Mouse (Mus musculus) cerebellum, adult 2 months (tissue): ENCODE results near the gene Pla2g4c. TPM values are rescaled to one million over a fixed set of nuclear protein-coding genes. Genes with fewer than 3 reads are reported as not detected.
"Not testable (repeated sequence)": the region's sequence is repeated elsewhere in the genome, so short reads cannot be mapped to it uniquely, and the experiment has no call there.

Source experiments
- DNase-seq, 2 experiments: peaks; one replicate each; pipeline ENCODE4 v3.0.0; 2021
- H3K27ac ChIP-seq: fragments of 200-500 bp; 2 replicates; pipeline ENCODE4 v1.5.1; 2012; ENCODE audit warnings: low read length, control low read depth, inconsistent platforms; ENCODE audit not compliant: insufficient read depth
- H3K27me3 ChIP-seq: fragments of 200-500 bp; 2 replicates; pipeline ENCODE4 v1.6.1; 2012; ENCODE audit warnings: inconsistent platforms, mild to moderate bottlenecking, low read length, moderate library complexity; ENCODE audit not compliant: control insufficient read depth, insufficient read depth
- H3K4me1 ChIP-seq: fragments of 200-500 bp; 2 replicates; pipeline ENCODE4 v1.6.1; 2011; ENCODE audit warnings: low read length; ENCODE audit not compliant: control insufficient read depth, insufficient read depth
- H3K4me3 ChIP-seq: fragments of 200-500 bp; replicated peaks from 2 replicates; pipeline ENCODE3; 2011; ENCODE audit warnings: mild to moderate bottlenecking, low read depth, low read length, control low read depth; ENCODE audit not compliant: insufficient read depth
- CTCF ChIP-seq: fragments of 200-500 bp; IDR thresholded peaks from 2 replicates; pipeline ENCODE4 v1.5.1; 2011; ENCODE audit warnings: low read depth, mild to moderate bottlenecking, control low read depth, low read length, moderate library complexity, borderline replicate concordance; ENCODE audit not compliant: insufficient read depth
- POLR2A ChIP-seq: fragments of 200-500 bp; IDR thresholded peaks from 2 replicates; pipeline ENCODE4 v1.6.1; 2011; ENCODE audit warnings: low read length, control low read depth, borderline replicate concordance; ENCODE audit not compliant: insufficient read depth
- WGBS: fragments of 180-500 bp; shearing (Covaris S2); methylation state at CpG from one replicate; pipeline ENCODE4 v1.1.7; 2018; 5-methylcytosine and 5-hydroxymethylcytosine counted together
- polyA plus RNA-seq: library from polyadenylated mRNA; depleted of rRNA; stranded (reverse); fragments of >200 nt; gene quantifications from 2 replicates; pipeline ENCODE4 v1.2.3, GENCODE M21; 2012; rRNA removed

Gene Pla2g4c
- polyA plus RNA-seq = 0.46 and 0.82 TPM in 2 replicates

DNA sequence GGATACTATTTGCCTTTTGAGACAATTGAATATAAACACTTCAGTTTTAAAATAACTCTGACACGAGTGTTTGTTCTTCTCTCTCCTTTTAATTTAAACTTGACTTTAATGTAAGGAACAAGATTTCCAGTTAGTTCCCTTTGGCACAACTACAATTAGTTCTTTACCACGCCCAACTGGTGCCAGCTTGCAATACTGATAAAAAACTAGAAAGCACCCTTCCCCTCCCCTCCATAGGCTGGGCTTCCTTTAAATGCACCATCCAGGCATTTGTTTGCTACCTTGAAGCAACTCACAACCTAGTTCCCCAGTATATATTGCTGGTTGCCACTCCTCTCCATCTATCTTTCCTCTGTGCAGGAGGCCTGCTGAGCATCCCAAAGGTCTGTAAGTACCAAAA is at the start of gene Pla2g4c:
TSS of gene Pla2g4c (plus strand) at position 340 of the 400 bp plus-strand sequence.
- H3K27me3 ChIP-seq = no peaks in the 10 kb centered on the region
- no peaks in the 10 kb centered on the region for H3K4me1 ChIP-seq
- no peak within 1 kb of the TSS for H3K4me3 ChIP-seq
- DNase-seq = no peak
- TF ChIP-seq CTCF (no peak), POLR2A (no peak)
- no peak within 1 kb of the TSS for H3K27ac ChIP-seq
- 88% methylated on average over 2 of the region's 2 CpGs for WGBS

DNA sequence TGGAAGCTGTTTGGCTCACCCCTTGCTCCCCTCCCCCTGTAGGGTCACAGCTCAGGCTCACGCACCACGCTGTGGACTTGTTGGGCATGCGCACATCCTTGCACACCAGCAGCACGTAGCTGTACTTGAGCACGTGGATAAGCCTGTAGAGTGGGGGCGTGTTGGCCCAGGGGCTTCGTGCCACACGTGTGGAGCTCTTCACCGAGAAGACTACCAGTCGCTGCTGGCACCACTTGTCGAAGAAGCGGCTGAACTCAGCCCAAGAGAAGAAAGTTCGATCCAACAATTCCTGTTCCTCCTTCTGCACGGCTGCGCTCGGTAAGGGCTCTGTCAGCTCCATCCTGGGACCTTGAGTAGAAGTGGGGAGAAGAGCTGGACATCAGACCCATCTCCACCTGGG is 47.4 kb upstream of the Pla2g4c start, which contains the start of gene Lig1:
TSS of gene Lig1 (plus strand) at position 203 of the 400 bp plus-strand sequence.
- H3K4me3 ChIP-seq = peak within 1 kb of the TSS; percentile 94
- peak in 1 of 2 experiments; percentile 16 for DNase-seq
- H3K4me1 ChIP-seq = no peaks in the 10 kb centered on the region
- no peaks in the 10 kb centered on the region for H3K27me3 ChIP-seq
- TF ChIP-seq CTCF = no peak
- TF ChIP-seq POLR2A = no peak
- WGBS = 96% methylated on average over 16 of the region's 16 CpGs
- H3K27ac ChIP-seq = peak within 1 kb of the TSS; percentile 89

DNA sequence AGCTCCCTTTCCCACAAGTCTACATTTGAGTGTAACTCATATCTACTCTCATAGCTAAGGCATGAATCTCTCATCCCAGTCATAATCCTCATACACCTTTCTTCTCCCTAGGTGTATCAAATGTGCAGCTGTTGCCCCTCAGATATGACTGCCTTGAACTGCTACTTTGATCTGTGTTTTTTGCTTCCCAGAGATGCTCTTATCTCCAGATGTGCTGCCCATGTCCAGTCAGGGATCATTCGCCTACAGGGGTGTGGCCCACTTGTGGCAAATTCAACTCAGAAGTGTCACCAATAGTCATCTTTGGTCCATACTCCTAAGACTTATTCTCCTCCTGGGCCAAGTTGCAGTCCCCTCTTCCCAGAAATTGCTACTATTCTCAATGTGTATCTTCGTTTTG is 46.6 kb upstream of the Pla2g4c start:
- no peaks in the 10 kb centered on the region for H3K27me3 ChIP-seq
- no peak for DNase-seq
- peak overlapping the region; percentile 94 for H3K4me3 ChIP-seq
- WGBS = 20% methylated on average over 2 of the region's 2 CpGs
- TF ChIP-seq CTCF (no peak), POLR2A (no peak)
- no peaks in the 10 kb centered on the region for H3K4me1 ChIP-seq
- H3K27ac ChIP-seq = peak overlapping the region; percentile 89; the same call in 1 of the 2 replicates

DNA sequence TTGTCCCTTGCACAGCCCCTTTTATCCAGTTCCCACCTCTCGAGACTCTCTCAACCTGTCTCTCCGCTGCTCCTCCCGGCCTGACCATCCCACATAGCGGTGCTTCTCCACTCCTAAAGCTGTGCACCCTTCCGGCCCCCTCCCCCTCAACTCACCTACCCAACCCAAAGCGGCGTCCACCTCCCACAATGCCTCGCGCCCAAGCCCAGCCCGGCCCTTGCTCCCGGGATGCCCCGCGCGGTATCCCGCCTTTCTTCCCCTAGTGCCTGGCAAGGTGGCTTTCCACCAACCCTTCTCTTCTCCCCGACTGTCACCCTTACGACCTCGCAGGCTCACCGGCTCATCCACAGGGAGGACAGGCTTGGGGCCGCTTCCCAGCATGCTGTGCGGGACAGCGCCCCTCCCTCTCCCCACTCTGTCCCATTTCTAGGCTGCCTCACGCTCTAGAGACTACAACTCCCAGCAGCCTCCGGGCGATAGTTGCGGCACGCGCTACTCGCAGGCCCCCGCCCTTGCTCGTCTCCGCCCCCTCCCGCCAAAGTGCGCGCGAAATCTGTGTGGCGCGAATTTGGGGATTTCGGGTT is 46.1 kb upstream of the Pla2g4c start, which contains the start of gene Zswim9:
TSS of gene Zswim9 (minus strand) at position 414 of the 584 bp plus-strand sequence.
- TF ChIP-seq POLR2A (peak; percentile 30; the same call in 1 of the 2 replicates), CTCF (no peak)
- under 1% methylated on average over 39 of the region's 39 CpGs for WGBS
- DNase-seq = peak; percentile 93 to 95

DNA sequence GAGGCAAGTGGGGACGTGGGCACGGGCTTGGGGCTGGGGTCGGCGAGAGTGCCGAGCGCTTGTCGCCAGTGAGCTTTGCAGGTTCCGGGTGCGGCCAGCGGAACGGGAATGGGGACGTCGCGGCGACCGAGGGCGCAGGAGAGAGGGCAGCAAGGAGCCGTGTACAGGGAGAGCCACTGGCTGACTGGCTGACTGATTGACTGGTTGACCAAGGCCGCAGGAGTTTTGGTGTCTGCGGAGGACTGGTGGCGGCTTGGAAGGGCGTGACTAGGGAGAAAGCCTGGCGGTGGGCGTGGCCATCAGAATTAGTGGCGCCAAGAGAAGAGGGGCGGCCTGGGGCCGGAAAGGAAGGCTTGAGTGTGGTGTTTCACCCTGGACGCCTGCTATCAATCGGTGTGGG is 45.5 kb upstream of the Pla2g4c start:
- not testable (repeated sequence) for H3K27ac ChIP-seq
- 0% methylated on average over 17 of the region's 29 CpGs for WGBS

More for the DNA sequence above, 46.1 kb upstream of the Pla2g4c start, which contains the start of gene Zswim9:
- Histone ChIP-seq H3K27ac (peak within 1 kb of the TSS; percentile 89), H3K4me1 (no peaks in the 10 kb centered on the region), H3K27me3 (no peaks in the 10 kb centered on the region), H3K4me3 (peak within 1 kb of the TSS; percentile 94)

DNA sequence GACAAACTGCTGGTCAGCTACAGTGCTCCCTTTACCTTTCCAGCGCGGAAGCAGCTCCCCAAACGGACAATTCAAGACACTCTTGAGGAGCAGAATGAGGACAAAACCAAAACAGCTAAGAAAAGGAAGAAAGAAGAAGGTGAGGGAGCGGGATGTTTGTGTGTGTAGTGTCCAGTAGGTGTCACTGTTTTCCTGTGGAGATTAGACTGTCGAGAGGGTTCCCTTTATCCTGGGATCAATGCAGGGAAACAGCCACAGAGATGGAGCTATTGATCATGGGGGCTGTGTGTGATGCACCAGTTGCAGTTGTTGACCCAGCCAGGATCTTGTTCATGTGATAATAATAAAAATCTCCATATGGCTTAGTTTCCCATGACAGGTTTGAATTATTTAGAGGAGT is 35.8 kb upstream of the Pla2g4c start:
- no peaks in the 10 kb centered on the region for H3K4me1 ChIP-seq
- no peak for TF ChIP-seq POLR2A
- TF ChIP-seq CTCF = peak; percentile 35; the same call in 1 of the 2 replicates
- H3K27ac ChIP-seq = no peak overlapping the region
- H3K27me3 ChIP-seq = no peaks in the 10 kb centered on the region
- DNase-seq = no peak
- WGBS = 46% methylated on average over 5 of the region's 5 CpGs
- H3K4me3 ChIP-seq = no peak overlapping the region

More for the DNA sequence above, 45.5 kb upstream of the Pla2g4c start:
- H3K4me1 ChIP-seq, H3K27me3 ChIP-seq: not testable (repeated sequence)
- DNase-seq = peak; percentile 14 to 25
- H3K4me3 ChIP-seq = peak overlapping the region; percentile 94

DNA sequence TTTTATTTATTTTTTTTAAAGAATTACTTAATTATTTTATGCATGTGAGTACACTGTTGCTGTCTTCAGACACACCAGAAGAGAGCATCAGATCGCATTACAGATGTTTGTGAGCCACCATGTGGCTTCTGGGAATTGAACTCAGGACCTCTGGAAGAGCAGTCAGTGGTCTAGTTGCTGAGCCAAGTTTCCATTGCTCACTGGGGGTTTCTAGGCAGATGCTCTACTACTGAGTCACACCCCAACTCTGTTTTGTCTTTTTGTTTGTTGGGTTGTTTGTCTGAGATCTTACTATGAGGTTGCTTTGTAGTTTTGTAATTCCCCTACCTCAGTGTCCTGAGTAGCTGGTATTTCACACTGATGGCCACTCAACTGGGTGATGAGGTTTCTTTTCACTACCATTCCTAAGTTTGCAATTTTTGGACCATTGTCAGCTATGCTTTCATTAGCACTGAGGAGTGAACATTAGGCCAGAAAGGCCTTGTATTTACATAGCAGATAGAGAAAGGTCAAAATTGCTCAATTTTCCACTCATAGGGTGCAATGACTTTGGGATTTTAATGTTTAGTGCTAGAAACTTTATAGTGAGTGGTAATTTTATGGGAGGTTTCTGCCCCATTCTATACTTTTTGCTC is 34.3 kb upstream of the Pla2g4c start:
- 92% methylated on average over 1 of the region's 1 CpGs for WGBS
- no peak overlapping the region for H3K4me3 ChIP-seq
- no peaks in the 10 kb centered on the region for H3K4me1 ChIP-seq
- TF ChIP-seq POLR2A (no peak), CTCF (no peak)
- no peaks in the 10 kb centered on the region for H3K27me3 ChIP-seq
- H3K27ac ChIP-seq = no peak overlapping the region
- DNase-seq = no peak

DNA sequence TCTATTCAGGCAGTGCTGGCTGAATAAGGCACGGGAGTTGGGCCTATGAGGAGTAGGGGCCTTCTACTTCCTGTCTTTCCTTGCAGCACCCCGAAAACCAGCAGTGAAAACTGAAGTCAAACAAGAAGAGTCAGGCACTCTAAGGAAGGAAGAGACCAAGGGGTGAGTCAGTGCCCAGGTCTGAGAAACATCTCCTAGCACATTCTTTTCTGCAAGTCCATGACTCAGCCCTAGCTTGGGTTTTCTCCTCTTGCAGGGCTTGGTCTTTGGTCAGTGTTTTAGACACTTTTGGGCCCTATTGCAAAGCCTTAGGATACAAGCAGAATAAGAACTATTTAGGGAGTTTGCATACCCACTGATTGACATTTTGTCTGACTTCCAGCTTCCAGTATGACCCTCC is 33.1 kb upstream of the Pla2g4c start:
- DNase-seq = no peak
- no peaks in the 10 kb centered on the region for H3K4me1 ChIP-seq
- TF ChIP-seq POLR2A = no peak
- TF ChIP-seq CTCF = no peak
- H3K27ac ChIP-seq = no peak overlapping the region
- no peaks in the 10 kb centered on the region for H3K27me3 ChIP-seq
- WGBS = 81% methylated on average over 2 of the region's 2 CpGs
- H3K4me3 ChIP-seq = no peak overlapping the region
